Mouse (Mus musculus): ENCODE results near the gene Sco2. TPM values are rescaled to one million over a fixed set of nuclear protein-coding genes. Genes with fewer than 3 reads are reported as not detected.
A peak's percentile ranks its signal among the peaks of the same experiment; 100 is the strongest.

Sco2 gene
- total RNA-seq, 2 experiments from 2014 or later = 28.5 to 29.1 TPM

- intact Hi-C loops (cut with DNase I) = no loop called here
- Histone ChIP-seq H3K4me3 (no peak overlapping the region), H3K27ac (no peak overlapping the region)
- DNase-seq (ENCODE audit: extremely low spot score in 1 of 2, low spot score in 2 of 2) = no peak
- TF ChIP-seq CTCF (IDR thresholded peaks at IDR 0.05) = peak; percentile 41
These were observed 30.3 kb downstream of the Sco2 start for GRCm38 (mm10) chr15:89343325-89343724.

GRCm38 (mm10) chr15:89341678-89342077 lies 32.0 kb downstream of the Sco2 start:
- intact Hi-C loops (cut with DNase I) = no loop called here
- H3K27ac ChIP-seq = no peak overlapping the region
- no peak for DNase-seq (ENCODE audit: extremely low spot score in 1 of 2, low spot score in 2 of 2)
- no peak; the same call in 1 of the 2 replicates for TF ChIP-seq CTCF (IDR thresholded peaks at IDR 0.05)
- H3K4me3 ChIP-seq = no peak overlapping the region

GRCm38 (mm10) chr15:89340136-89340535 lies 33.5 kb downstream of the Sco2 start:
- no peak for DNase-seq (ENCODE audit: extremely low spot score in 1 of 2, low spot score in 2 of 2)
- no peak for TF ChIP-seq CTCF (IDR thresholded peaks at IDR 0.05)
- intact Hi-C loops (cut with DNase I) = no loop called here
- no peak overlapping the region for H3K27ac ChIP-seq
- H3K4me3 ChIP-seq = no peak overlapping the region

- no peak for DNase-seq (ENCODE audit: extremely low spot score in 1 of 2, low spot score in 2 of 2)
- no peak overlapping the region for H3K4me3 ChIP-seq
- intact Hi-C loops (cut with DNase I) = no loop called here
- TF ChIP-seq CTCF (IDR thresholded peaks at IDR 0.05) = no peak
- H3K27ac ChIP-seq = no peak overlapping the region
These were observed 34.0 kb downstream of the Sco2 start for GRCm38 (mm10) chr15:89339696-89340095.

- no peak overlapping the region for H3K4me3 ChIP-seq
- TF ChIP-seq CTCF (IDR thresholded peaks at IDR 0.05) = no peak
- no peak overlapping the region for H3K27ac ChIP-seq
- intact Hi-C loops (cut with DNase I) = no loop called here
- no peak for DNase-seq (ENCODE audit: extremely low spot score in 1 of 2, low spot score in 2 of 2)
These were observed 37.2 kb downstream of the Sco2 start for GRCm38 (mm10) chr15:89336422-89336821.

- intact Hi-C loops (cut with DNase I) = no loop called here
- TF ChIP-seq CTCF (IDR thresholded peaks at IDR 0.05) = no peak
- H3K4me3 ChIP-seq = no peak overlapping the region
- DNase-seq (ENCODE audit: extremely low spot score in 1 of 2, low spot score in 2 of 2) = no peak
- H3K27ac ChIP-seq = no peak overlapping the region
These were observed 38.7 kb downstream of the Sco2 start for GRCm38 (mm10) chr15:89334774-89335537.

- intact Hi-C loops (cut with DNase I) = no loop called here
- no peak within 1 kb of the TSS for H3K27ac ChIP-seq
- no peak for TF ChIP-seq CTCF (IDR thresholded peaks at IDR 0.05)
- DNase-seq (ENCODE audit: extremely low spot score in 1 of 2, low spot score in 2 of 2) = no peak
- no peak within 1 kb of the TSS for H3K4me3 ChIP-seq
These were observed 39.4 kb downstream of the Sco2 start, which contains the start of gene Miox for GRCm38 (mm10) chr15:89334271-89334670. TSS of gene Miox (plus strand) at chr15:89334398.

- H3K27ac ChIP-seq = no peak overlapping the region
- intact Hi-C loops (cut with DNase I) = no loop called here
- H3K4me3 ChIP-seq = no peak overlapping the region
- no peak for DNase-seq (ENCODE audit: extremely low spot score in 1 of 2, low spot score in 2 of 2)
- TF ChIP-seq CTCF (IDR thresholded peaks at IDR 0.05) = no peak
These were observed 47.2 kb downstream of the Sco2 start for GRCm38 (mm10) chr15:89326441-89326840.

GRCm38 (mm10) chr15:89323656-89324055 lies 50.0 kb downstream of the Sco2 start:
- TF ChIP-seq CTCF (IDR thresholded peaks at IDR 0.05) = no peak
- no peak for DNase-seq (ENCODE audit: extremely low spot score in 1 of 2, low spot score in 2 of 2)
- H3K27ac ChIP-seq = no peak overlapping the region
- intact Hi-C loops (cut with DNase I) = no loop called here
- no peak overlapping the region for H3K4me3 ChIP-seq

- H3K27ac ChIP-seq = no peak within 1 kb of the TSS
- H3K4me3 ChIP-seq = no peak within 1 kb of the TSS
- intact Hi-C loops (cut with DNase I) = no loop called here
- no peak for TF ChIP-seq CTCF (IDR thresholded peaks at IDR 0.05)
- DNase-seq (ENCODE audit: extremely low spot score in 1 of 2, low spot score in 2 of 2) = no peak
These were observed 50.8 kb downstream of the Sco2 start, which contains the start of gene Adm2 for GRCm38 (mm10) chr15:89322670-89323522. TSS of gene Adm2 (plus strand) at chr15:89322720.

Other genes starting within 250 kb of the Sco2 start
- 10 to 100 TPM; 16.8 to 17.3 TPM for gene Hdac10, start 245.1 kb downstream of the Sco2 start, total RNA-seq (2021)
- 1 to 10 TPM; 8.3 to 9.3 TPM for gene Mapk12, start 233.1 kb downstream of the Sco2 start, total RNA-seq (2021)
- gene Mapk11, start 224.2 kb downstream of the Sco2 start, total RNA-seq (2021) = 10 to 100 TPM; 61.8 to 63.5 TPM
- gene Plxnb2, start 193.1 kb downstream of the Sco2 start, total RNA-seq (2021) = 10 to 100 TPM; 49.4 to 53.3 TPM
- 10 to 100 TPM; 52.2 to 53.9 TPM for gene Dennd6b, start 177.3 kb downstream of the Sco2 start, total RNA-seq (2021)
- gene Ppp6r2, start 162.3 kb downstream of the Sco2 start, total RNA-seq (2021) = 100 to 1,000 TPM; 161 to 171 TPM
- 100 to 1,000 TPM; 244 to 245 TPM for gene Sbf1, start 58.5 kb downstream of the Sco2 start, total RNA-seq (2021)
- gene Adm2, start 51.1 kb downstream of the Sco2 start, total RNA-seq (2021) = not detected
- gene Miox, start 39.4 kb downstream of the Sco2 start, total RNA-seq (2021) = not detected
- 10 to 100 TPM; 18.8 to 19.8 TPM for gene Lmf2, start 18.2 kb downstream of the Sco2 start, total RNA-seq (2021)
- gene Ncaph2, start 18.1 kb downstream of the Sco2 start, total RNA-seq (2021) = 100 to 1,000 TPM; 108 TPM
- 1 to 10 TPM in 1 of 2 experiments, under 1 TPM in 1; 0.77 to 2.1 TPM for gene Tymp, start 3.2 kb upstream of the Sco2 start, total RNA-seq (2021)
- 1 to 10 TPM; 1.1 to 1.8 TPM for gene Odf3b, start 5.4 kb upstream of the Sco2 start, total RNA-seq (2021)
- under 1 TPM; 0.35 to 0.72 TPM for gene Klhdc7b, start 11.1 kb upstream of the Sco2 start, total RNA-seq (2021)
- not detected for gene Syce3, start 36.7 kb upstream of the Sco2 start, total RNA-seq (2021)
- 1 to 10 TPM; 2.3 to 3.0 TPM for gene Cpt1b, start 52.0 kb upstream of the Sco2 start, total RNA-seq (2021)
- 1 to 10 TPM; 2.2 to 2.7 TPM for gene C730034F03Rik, start 55.7 kb upstream of the Sco2 start, total RNA-seq (2021)
- gene Gm44502, start 55.9 kb upstream of the Sco2 start, total RNA-seq (2021) = not detected
- gene Chkb, start 56.1 kb upstream of the Sco2 start, total RNA-seq (2021) = 10 to 100 TPM; 42.5 to 45.2 TPM
- 100 to 1,000 TPM; 227 to 234 TPM for gene Mapk8ip2, start 80.1 kb upstream of the Sco2 start, total RNA-seq (2021)
- 10 to 100 TPM; 32.0 to 33.0 TPM for gene Arsa, start 103.6 kb upstream of the Sco2 start, total RNA-seq (2021)
- gene Shank3, start 125.8 kb upstream of the Sco2 start, total RNA-seq (2021) = 100 to 1,000 TPM; 222 to 239 TPM
- gene Acr, start 194.5 kb upstream of the Sco2 start, total RNA-seq (2021) = 1 to 10 TPM in 1 of 2 experiments, under 1 TPM in 1; 0.58 to 1.7 TPM
- 10 to 100 TPM; 35.7 to 44.6 TPM for gene Rabl2, start 218.1 kb upstream of the Sco2 start, total RNA-seq (2021)